Mouse (Mus musculus): ENCODE results near the gene Trim71. TPM values are rescaled to one million over a fixed set of nuclear protein-coding genes. Genes with fewer than 3 reads are reported as not detected.

Trim71 gene
- total and polyA plus RNA-seq, 2 experiments = not detected

- no peaks in the 10 kb centered on the region for H3K79me2 ChIP-seq (ENCODE audit: control insufficient read depth, insufficient read depth, low read length)
- no peaks in the 10 kb centered on the region for H3K36me3 ChIP-seq (ENCODE audit: control insufficient read depth, insufficient read depth, low read length)
- 70% methylated on average over 2 of the region's 2 CpGs for WGBS
- H3K4me1 ChIP-seq (ENCODE audit: control insufficient read depth, insufficient read depth, low read length) = no peaks in the 10 kb centered on the region
- TF ChIP-seq POLR2A (IDR thresholded peaks at IDR 0.05; ENCODE audit: extremely low read depth, insufficient read depth, low read length) (no peak), CTCF (IDR thresholded peaks at IDR 0.05; ENCODE audit: low read depth, low read length) (no peak)
- DNase-seq (ENCODE audit: extremely low read depth, low read depth, low spot score) = no peak
- H3K4me3 ChIP-seq (ENCODE audit: insufficient read depth, low read depth, low read length) = no peak overlapping the region
- no peak overlapping the region for H3K9ac ChIP-seq (ENCODE audit: low read depth, low read length)
- H3K27ac ChIP-seq (replicated peaks; ENCODE audit: insufficient read depth, low read depth, low read length) = no peak overlapping the region
- H3K27me3 ChIP-seq (ENCODE audit: control insufficient read depth, insufficient read depth, low read length) = no peaks in the 10 kb centered on the region
Observed at GRCm38 (mm10) chr9:114536628-114537027, 27.5 kb downstream of the Trim71 start.

- TF ChIP-seq POLR2A (IDR thresholded peaks at IDR 0.05; ENCODE audit: extremely low read depth, insufficient read depth, low read length) (no peak), CTCF (IDR thresholded peaks at IDR 0.05; ENCODE audit: low read depth, low read length) (no peak)
- H3K36me3 ChIP-seq (ENCODE audit: control insufficient read depth, insufficient read depth, low read length) = no peaks in the 10 kb centered on the region
- no peak overlapping the region for H3K9ac ChIP-seq (ENCODE audit: low read depth, low read length)
- no peak for DNase-seq (ENCODE audit: extremely low read depth, low read depth, low spot score)
- H3K4me1 ChIP-seq (ENCODE audit: control insufficient read depth, insufficient read depth, low read length) = no peaks in the 10 kb centered on the region
- no peak overlapping the region for H3K4me3 ChIP-seq (ENCODE audit: insufficient read depth, low read depth, low read length)
- H3K27me3 ChIP-seq (ENCODE audit: control insufficient read depth, insufficient read depth, low read length) = no peaks in the 10 kb centered on the region
- no peak overlapping the region for H3K27ac ChIP-seq (replicated peaks; ENCODE audit: insufficient read depth, low read depth, low read length)
- WGBS = 92% methylated on average over 9 of the region's 9 CpGs
- no peaks in the 10 kb centered on the region for H3K79me2 ChIP-seq (ENCODE audit: control insufficient read depth, insufficient read depth, low read length)
Observed at GRCm38 (mm10) chr9:114534747-114535517, 29.2 kb downstream of the Trim71 start.

- no peak for DNase-seq (ENCODE audit: extremely low read depth, low read depth, low spot score)
- H3K4me3 ChIP-seq (ENCODE audit: insufficient read depth, low read depth, low read length) = no peak overlapping the region
- H3K79me2 ChIP-seq (ENCODE audit: control insufficient read depth, insufficient read depth, low read length) = no peaks in the 10 kb centered on the region
- WGBS = 84% methylated on average over 4 of the region's 4 CpGs
- H3K36me3 ChIP-seq (ENCODE audit: control insufficient read depth, insufficient read depth, low read length) = no peaks in the 10 kb centered on the region
- H3K27me3 ChIP-seq (ENCODE audit: control insufficient read depth, insufficient read depth, low read length) = no peaks in the 10 kb centered on the region
- TF ChIP-seq POLR2A (IDR thresholded peaks at IDR 0.05; ENCODE audit: extremely low read depth, insufficient read depth, low read length) = no peak
- TF ChIP-seq CTCF (IDR thresholded peaks at IDR 0.05; ENCODE audit: low read depth, low read length) = no peak
- no peak overlapping the region for H3K27ac ChIP-seq (replicated peaks; ENCODE audit: insufficient read depth, low read depth, low read length)
- no peak overlapping the region for H3K9ac ChIP-seq (ENCODE audit: low read depth, low read length)
- H3K4me1 ChIP-seq (ENCODE audit: control insufficient read depth, insufficient read depth, low read length) = no peaks in the 10 kb centered on the region
Observed at GRCm38 (mm10) chr9:114533848-114534247, 30.3 kb downstream of the Trim71 start.

- no peak overlapping the region for H3K9ac ChIP-seq (ENCODE audit: low read depth, low read length)
- no peak overlapping the region for H3K4me3 ChIP-seq (ENCODE audit: insufficient read depth, low read depth, low read length)
- WGBS = 70% methylated on average over 11 of the region's 11 CpGs
- no peaks in the 10 kb centered on the region for H3K36me3 ChIP-seq (ENCODE audit: control insufficient read depth, insufficient read depth, low read length)
- H3K4me1 ChIP-seq (ENCODE audit: control insufficient read depth, insufficient read depth, low read length) = 0 out of 2 replicates have a peak, but pooled peaks cover 4% of the 10 kb centered on the region
- no peaks in the 10 kb centered on the region for H3K27me3 ChIP-seq (ENCODE audit: control insufficient read depth, insufficient read depth, low read length)
- no peak for TF ChIP-seq POLR2A (IDR thresholded peaks at IDR 0.05; ENCODE audit: extremely low read depth, insufficient read depth, low read length)
- no peak for TF ChIP-seq CTCF (IDR thresholded peaks at IDR 0.05; ENCODE audit: low read depth, low read length)
- no peaks in the 10 kb centered on the region for H3K79me2 ChIP-seq (ENCODE audit: control insufficient read depth, insufficient read depth, low read length)
- H3K27ac ChIP-seq (replicated peaks; ENCODE audit: insufficient read depth, low read depth, low read length) = no peak overlapping the region
- no peak for DNase-seq (ENCODE audit: extremely low read depth, low read depth, low spot score)
Observed at GRCm38 (mm10) chr9:114531276-114531675, 32.9 kb downstream of the Trim71 start.

- H3K4me1 ChIP-seq (ENCODE audit: control insufficient read depth, insufficient read depth, low read length) = 0 out of 2 replicates have a peak, but pooled peaks cover 4% of the 10 kb centered on the region
- H3K27me3 ChIP-seq (ENCODE audit: control insufficient read depth, insufficient read depth, low read length) = no peaks in the 10 kb centered on the region
- H3K36me3 ChIP-seq (ENCODE audit: control insufficient read depth, insufficient read depth, low read length) = no peaks in the 10 kb centered on the region
- no peak overlapping the region for H3K4me3 ChIP-seq (ENCODE audit: insufficient read depth, low read depth, low read length)
- TF ChIP-seq POLR2A (IDR thresholded peaks at IDR 0.05; ENCODE audit: extremely low read depth, insufficient read depth, low read length) (no peak), CTCF (IDR thresholded peaks at IDR 0.05; ENCODE audit: low read depth, low read length) (no peak)
- no peak overlapping the region for H3K9ac ChIP-seq (ENCODE audit: low read depth, low read length)
- DNase-seq (ENCODE audit: extremely low read depth, low read depth, low spot score) = no peak
- no peaks in the 10 kb centered on the region for H3K79me2 ChIP-seq (ENCODE audit: control insufficient read depth, insufficient read depth, low read length)
- WGBS = 65% methylated on average over 9 of the region's 9 CpGs
- no peak overlapping the region for H3K27ac ChIP-seq (replicated peaks; ENCODE audit: insufficient read depth, low read depth, low read length)
Observed at GRCm38 (mm10) chr9:114528680-114529048, 35.5 kb downstream of the Trim71 start.
